Mouse (Mus musculus) ovary, postnatal 14 days (tissue): ENCODE results near the gene Gm20517.

Experiments
- DNase-seq: peaks from one replicate; pipeline ENCODE4 v3.0.0; 2022; ENCODE audit warnings: low spot score

Gene Gm20517

GRCm38 (mm10) chr17:47710036-47710435, 98.6 kb downstream of the Gm20517 start:
- DNase-seq = no peak

DNA sequence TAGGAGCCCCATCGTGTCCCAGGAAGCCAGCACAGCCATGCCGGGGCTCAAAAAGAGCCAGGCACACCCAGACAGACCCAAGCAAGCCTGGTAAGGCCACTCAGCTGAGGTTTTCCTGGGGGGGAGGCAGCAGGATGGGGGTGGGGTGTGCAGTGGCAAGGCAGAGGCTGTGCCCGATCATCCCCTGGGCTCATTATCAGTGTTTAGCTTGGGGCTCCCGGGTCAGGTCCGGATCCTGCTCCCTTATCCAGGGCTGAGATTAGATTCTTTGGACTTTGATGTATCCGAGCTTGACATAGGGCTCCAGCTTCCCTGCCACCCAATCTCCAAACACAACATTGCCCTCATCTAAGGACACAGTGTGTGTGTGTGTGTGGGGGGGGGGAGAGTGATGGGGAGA, 100.5 kb downstream of the Gm20517 start:
- no peak for DNase-seq

- no peak for DNase-seq
Measured at GRCm38 (mm10) chr17:47712889-47713571, 101.6 kb downstream of the Gm20517 start.

DNA sequence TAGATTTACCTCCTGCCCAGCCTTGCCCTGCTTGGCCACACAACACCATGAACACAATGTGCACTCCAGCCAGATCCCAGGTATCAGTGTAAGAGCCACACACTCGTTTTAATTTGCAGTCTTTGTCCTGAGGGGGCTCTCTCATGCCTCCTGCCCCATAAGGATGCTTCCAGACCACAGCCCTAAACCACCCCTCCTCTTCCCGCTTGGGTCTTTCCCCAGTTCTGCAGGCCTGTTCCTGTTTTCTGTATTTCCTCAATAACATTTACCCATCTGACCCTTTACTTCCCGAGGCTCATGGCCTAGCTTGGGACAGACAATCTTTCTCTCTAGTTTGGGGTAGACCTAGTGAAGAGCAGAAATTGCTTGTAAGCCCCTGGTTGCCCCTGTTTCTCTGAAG, 103.6 kb downstream of the Gm20517 start:
- DNase-seq = no peak

DNA sequence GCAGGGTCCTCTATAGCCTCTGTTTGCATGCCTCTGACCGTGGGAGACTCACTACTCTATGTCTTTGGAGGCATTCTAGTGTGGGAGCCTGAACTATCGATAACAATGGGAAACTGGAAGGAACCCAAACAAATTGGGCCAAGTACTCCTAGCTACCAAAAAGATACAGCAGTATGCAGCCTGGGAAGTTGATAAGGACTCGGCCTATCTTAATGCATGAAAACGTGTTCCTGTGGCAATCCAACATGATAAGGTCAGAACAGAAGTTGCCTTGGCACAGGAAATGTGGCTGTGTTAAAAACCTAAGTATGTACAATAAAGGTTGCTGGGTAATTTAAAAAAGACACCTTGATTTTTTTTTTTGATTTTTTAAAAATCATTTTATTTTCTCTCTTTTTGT, 109.8 kb downstream of the Gm20517 start:
- DNase-seq = no peak

DNA sequence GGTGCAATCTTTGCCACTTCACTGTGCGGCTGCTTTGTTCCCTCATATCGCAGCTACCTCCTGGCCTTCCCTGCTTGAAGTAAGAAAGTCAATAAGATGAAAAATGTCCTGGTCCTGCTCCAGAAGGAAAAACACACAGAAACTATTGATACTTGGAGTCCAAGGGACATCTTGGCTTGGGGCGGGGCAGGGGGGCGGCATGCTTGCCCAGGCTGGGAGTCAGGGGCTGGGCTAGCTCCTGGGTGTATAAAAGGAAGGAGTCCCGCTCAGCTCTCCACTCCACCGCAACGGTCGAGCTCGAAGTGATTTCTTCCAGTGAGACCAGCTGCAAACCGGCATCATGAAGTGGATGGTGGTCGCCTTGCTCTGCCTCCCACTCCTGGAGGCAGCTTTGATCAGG, 115.2 kb downstream of the Gm20517 start, which contains the start of gene Pgc:
TSS of gene Pgc (plus strand) at position 277 of the 400 bp plus-strand sequence.
- no peak for DNase-seq

DNA sequence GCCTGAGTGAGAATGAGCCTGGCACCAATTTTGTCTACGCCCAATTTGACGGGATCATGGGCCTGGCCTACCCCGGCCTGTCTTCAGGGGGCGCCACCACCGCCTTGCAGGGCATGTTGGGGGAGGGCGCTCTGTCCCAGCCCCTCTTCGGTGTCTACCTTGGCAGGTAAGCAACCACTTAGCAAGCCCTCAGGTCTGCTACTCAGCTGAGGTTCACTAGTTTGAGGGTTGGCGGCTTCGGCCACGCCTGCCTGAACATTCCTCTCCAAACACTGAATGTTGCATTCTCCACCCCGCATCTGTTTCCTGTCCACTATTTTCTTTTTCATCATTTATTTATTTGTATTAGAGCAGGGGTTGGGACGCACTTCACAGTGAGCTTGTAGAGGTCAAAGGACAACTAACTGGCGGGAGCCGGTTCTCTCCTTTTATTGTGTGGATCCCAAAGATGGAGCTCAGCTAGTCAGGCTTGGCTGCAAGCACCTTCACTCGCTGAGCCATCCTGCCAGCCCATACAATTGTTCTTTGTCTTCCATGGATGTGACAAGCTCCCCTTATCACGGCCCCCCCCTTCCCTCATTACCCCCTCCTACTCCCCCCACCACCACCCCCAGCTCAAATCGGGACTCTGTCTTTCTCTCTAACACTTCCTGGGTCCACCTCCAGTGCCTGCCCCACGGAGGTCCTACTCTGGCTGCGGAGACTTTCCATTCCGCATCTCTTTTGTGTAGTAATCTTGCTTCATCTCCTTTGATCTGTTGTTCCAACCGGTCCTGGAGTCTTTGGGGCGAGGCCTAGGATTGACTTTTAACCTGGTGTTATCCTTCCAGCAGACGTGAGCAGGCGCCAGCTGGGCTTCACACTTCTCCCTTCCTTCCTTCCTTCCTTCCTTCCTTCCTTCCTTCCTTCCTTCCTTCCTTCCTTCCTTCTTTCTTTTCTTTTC, 119.5 kb downstream of the Gm20517 start:
- no peak for DNase-seq
